Mouse (Mus musculus): ENCODE results near the gene Epha8.

The Epha8 gene

GRCm38 (mm10) chr4:136960068-136960467, 3.5 kb upstream of the Epha8 start:
- in situ Hi-C loops (cut with MboI; ENCODE audit: unreplicated experiment in 2 of 2), result no loop called here

- in situ Hi-C loops (cut with MboI; ENCODE audit: unreplicated experiment in 2 of 2), result no loop called here
These were observed 2.1 kb downstream of the Epha8 start for GRCm38 (mm10) chr4:136954562-136954961.

- in situ Hi-C loops (cut with MboI; ENCODE audit: unreplicated experiment in 2 of 2), result no loop called here
These were observed 7.2 kb downstream of the Epha8 start for GRCm38 (mm10) chr4:136949266-136949989.

- in situ Hi-C loops (cut with MboI; ENCODE audit: unreplicated experiment in 2 of 2), result no loop called here
These were observed 11.2 kb downstream of the Epha8 start for GRCm38 (mm10) chr4:136945397-136945796.

GRCm38 (mm10) chr4:136944558-136945350, 11.9 kb downstream of the Epha8 start:
- in situ Hi-C loops (cut with MboI; ENCODE audit: unreplicated experiment in 2 of 2), result no loop called here

DNA sequence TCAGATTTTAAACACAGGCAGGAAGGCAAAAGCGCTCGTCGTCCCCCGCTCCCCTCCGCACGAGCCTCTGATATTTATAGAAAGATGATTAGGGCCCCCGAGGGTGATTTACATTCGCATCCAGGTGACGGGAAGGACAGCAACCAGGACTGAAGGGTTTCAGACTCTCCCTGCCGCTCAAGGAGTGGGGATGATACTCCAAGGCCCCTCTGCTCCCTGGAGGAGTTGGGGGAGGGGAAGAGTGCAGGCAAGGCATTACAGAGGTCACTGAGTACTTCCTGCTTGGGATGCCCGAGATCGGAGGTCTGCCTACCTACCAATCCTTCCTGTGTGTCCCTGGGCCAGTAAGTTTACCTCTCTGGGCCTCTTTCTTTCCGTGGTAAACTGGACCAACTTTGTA, 13.4 kb downstream of the Epha8 start:
- in situ Hi-C loops (cut with MboI; ENCODE audit: unreplicated experiment in 2 of 2), result no loop called here

- in situ Hi-C loops (cut with MboI; ENCODE audit: unreplicated experiment in 2 of 2), result no loop called here
These were observed 13.9 kb downstream of the Epha8 start for GRCm38 (mm10) chr4:136942761-136943160.

DNA sequence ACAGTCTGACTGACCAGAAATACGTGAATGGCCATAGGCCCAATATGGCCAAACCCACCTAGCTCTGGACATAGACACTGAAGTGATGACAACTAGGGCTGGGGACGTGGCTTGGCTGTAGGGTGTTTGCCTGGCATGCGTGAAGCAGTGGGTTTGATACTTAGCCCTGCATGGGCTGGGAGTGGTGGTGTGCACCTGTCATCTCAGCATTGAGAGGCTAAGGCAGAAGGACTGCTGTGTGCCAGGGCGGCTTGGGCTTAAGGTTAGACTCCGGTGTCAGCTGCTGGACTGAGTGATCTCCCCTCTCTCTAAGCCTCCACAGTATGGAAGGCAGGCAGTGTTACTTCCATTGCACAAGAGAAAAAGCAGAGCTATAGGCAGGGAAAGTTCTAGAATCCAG, 18.7 kb downstream of the Epha8 start:
- in situ Hi-C loops (cut with MboI; ENCODE audit: unreplicated experiment in 2 of 2), result no loop called here

DNA sequence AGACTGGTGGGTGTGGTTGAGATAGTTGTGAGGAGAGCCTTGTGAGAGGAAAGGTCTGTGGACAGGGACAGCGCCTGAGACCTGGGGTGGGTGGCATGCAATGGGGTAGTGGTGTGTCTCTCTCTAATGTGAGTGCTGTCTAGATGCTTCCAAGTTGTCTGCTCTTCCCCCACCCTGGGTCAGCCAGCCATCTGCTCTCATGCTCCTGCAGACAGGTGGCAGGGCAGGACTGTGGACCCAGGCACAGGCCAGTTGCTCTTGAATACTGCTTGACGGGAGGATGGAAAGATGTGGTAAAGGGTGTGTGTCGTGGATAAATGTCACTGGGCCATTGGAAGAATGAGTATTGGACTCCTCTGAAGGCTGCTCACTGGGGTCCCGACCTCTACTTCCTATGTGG, 19.3 kb downstream of the Epha8 start:
- in situ Hi-C loops (cut with MboI; ENCODE audit: unreplicated experiment in 2 of 2), result no loop called here

DNA sequence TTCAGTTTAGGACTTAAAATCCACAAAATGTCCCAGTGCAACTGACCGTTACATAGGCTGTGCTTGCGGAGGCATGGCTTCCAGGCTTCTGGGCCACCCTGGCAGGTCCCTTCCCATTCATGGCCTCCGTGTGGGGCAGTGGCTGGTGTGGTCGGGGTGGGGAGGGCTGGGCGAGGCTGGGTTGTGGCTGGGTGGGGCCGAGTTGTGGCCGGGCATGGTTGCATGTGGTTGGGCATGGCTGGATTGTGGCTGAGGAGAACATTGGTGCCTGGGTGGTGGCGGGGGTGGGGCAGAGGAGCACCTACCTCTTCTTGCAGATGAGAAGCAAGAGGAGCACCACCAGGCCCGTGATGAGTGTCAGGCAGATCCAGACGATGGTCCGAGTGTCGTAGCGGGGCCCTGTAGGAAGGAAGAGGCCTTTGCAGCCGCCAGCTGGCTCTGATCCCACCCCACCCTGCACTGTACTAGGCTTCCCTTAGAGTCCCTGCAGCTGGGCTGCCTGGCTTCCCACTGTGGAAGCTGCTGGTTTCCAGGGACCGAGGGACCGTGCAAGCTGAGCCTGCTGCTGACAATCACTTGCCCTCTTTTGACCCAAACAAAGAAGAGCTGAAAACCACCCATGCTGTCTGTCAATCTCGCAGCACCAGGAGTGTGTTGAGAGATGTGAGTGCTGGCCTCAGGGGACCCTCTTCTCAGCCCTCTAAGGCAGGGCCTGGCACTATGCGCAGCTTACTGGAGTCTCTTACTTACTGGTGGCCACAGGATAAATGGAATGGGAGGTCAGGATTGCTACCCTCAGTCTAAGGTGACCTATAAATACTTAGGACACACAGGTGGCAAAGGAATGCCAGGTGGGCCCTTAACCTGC, 21.6 kb downstream of the Epha8 start:
- in situ Hi-C loops (cut with MboI; ENCODE audit: unreplicated experiment in 2 of 2), result no loop called here

DNA sequence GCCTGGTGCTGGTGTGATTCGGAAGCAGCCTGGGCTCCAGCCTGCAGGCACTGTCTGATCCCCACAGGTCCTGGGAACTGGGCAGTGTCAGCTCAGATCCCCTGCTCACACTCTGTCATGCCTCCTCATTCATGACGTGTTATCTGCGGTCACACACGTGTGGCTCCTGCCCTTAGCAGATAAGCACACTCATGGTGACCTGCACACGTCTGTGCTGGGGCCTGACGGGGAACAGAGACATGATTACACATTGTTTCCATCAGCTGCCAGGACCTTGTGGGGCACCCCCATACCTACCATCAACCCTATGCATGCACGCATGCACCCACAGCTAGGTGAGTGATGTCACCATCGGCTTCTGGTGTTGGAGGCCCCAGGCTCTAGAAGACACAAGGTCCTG, 26.1 kb downstream of the Epha8 start:
- in situ Hi-C loops (cut with MboI; ENCODE audit: unreplicated experiment in 2 of 2), result no loop called here

DNA sequence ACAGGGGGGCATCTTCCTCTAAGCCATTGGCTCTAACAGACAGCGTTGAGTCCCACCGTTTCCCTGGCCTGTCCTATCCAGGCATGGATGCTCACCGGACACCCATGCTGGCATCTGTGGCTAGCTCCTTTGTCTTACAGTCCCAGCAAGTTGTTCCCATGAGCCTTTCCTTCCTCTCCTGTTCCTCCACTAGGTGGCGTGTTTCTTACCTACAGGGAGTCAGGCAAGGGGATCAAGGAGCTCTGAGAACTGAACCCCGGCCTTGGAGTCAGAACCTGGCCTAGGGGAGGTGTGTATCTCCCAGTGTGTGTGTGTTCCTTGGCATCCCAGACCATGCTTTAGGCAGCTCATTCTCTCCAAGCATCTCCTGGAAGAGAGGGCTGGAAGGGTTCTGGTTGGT, 27.7 kb downstream of the Epha8 start:
- in situ Hi-C loops (cut with MboI; ENCODE audit: unreplicated experiment in 2 of 2), result no loop called here

DNA sequence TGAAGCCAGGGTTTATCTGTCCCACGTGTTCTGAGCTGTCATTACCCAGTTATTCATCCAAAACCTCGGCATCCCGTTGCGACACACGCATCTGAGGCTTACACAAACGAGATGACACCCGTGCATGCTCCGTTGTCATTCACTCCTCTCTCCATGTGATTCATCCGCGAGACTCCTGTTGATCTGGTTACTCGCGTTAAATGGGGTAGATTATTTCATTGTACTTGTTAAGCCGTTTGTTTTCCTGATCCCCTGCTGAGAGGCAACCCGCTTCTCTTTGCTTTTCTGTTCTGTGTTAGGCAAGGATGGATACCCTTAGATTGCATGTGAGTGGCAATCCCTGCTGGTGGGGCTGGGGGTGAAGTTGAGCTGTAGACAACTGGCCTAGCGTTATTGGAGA, 30.8 kb downstream of the Epha8 start:
- in situ Hi-C loops (cut with MboI; ENCODE audit: unreplicated experiment in 2 of 2), result no loop called here

DNA sequence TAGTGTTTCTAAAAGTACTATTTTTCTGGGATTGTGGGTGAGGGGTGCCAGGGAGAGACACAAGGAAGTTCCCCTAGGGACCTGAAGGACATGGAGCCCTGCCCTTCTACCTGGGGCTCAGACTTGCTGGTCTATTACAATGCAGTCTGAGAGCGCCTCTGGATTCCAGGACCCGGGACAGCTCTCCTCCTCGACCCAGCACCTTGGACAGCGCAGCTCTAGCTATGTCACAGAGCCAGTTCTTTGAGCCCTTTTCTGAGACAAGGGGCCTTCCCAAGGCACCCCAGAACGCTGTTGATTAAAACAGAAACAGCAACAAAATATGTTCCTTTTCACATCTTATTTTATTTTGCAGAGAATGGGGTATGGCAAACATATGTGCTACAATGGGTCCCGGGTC, 32.1 kb downstream of the Epha8 start:
- in situ Hi-C loops (cut with MboI; ENCODE audit: unreplicated experiment in 2 of 2), result no loop called here

GRCm38 (mm10) chr4:136919526-136919925, 37.1 kb downstream of the Epha8 start:
- in situ Hi-C loops (cut with MboI; ENCODE audit: unreplicated experiment in 2 of 2), result no loop called here

- in situ Hi-C loops (cut with MboI; ENCODE audit: unreplicated experiment in 2 of 2), result no loop called here
These were observed 37.8 kb downstream of the Epha8 start for GRCm38 (mm10) chr4:136918834-136919233.

DNA sequence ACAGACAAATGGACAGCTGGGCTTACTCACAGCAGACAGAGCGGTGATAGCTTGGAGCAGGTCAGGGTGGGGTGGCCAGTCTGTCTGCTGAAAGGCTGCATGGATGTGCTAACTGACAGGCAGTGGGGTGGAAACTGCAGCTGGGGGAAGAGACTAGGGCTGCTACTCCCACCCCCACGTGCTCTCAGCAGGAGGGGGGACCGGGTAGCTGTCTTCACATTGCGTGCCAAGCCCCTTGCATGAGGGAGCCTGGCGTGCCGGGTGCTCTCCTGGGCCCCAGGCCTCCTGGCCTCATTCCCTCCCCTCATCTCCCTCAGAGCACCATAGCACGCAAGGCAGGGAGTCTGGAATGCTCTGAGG, 39.5 kb downstream of the Epha8 start:
- in situ Hi-C loops (cut with MboI; ENCODE audit: unreplicated experiment in 2 of 2), result no loop called here

DNA sequence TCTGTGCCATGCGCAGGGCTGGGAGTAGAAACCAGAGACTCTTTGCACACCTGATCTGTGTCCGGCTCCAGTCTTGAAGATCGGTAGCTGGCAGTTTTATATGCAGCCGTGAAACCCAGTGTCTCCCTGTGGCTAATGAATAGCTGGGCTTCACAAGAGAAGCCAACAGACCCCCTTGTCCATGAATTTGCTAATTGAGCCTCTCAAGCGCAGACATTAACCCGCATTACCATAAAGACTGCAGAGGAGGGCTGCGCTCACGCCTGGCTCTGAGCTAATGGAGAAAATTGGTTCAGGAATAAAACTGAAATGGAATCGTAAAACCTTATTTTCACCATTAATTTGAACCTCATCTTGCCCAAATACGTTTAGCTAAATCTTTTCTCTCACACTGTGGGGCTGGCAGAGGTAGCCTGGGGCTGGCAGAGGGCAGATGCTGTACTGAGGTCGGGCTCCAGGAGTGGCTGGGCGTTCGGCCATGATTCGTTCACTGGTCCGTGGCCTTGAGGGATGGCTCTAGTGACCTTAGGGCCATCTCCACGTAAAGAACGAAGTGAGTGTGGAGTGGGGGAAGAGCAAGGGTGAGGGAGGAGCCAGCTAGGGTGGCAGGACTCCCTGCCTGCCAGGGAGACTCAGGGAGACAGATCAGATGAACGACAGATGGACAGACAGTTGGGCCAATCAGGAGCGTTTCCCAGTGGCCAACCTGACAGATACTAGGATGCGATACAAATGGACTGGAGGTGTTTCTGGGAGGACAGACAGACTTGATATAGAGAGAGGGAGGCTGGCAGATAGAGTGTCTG, 40.1 kb downstream of the Epha8 start:
- in situ Hi-C loops (cut with MboI; ENCODE audit: unreplicated experiment in 2 of 2), result no loop called here

GRCm38 (mm10) chr4:136912841-136913240, 43.8 kb downstream of the Epha8 start:
- in situ Hi-C loops (cut with MboI; ENCODE audit: unreplicated experiment in 2 of 2), result no loop called here

DNA sequence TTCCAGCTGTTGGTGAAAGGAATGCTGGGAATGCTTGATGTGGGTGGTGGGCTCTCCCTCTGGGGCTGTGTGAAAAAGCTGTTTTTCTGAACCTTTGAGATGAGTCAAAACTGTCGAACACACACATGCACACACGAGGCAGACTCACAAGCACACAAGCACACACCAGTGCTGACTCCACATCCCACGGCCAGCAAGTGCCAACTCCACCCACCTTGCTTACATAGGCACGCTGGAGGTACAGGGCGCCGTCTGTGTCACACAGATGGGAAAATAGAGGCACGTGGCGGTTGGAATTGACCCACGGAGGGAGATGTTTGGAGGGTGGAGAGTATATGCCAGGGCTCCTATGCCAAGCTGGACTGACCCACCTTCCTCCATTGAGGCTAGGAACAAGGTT, 44.8 kb downstream of the Epha8 start:
- in situ Hi-C loops (cut with MboI; ENCODE audit: unreplicated experiment in 2 of 2), result no loop called here

Measured in v-Abl transformed pro-B cells (cell line).